Mouse (Mus musculus): ENCODE results near the gene Atxn1.

The Atxn1 gene

GRCm38 (mm10) chr13:45963497-45964330 lies 1.1 kb downstream of the Atxn1 start:
- DNase-seq (ENCODE audit: low spot score in 2 of 2), result peak; percentile 87

GRCm38 (mm10) chr13:45962776-45963175 lies 2.0 kb downstream of the Atxn1 start:
- peak in 1 of 2 experiments; percentile 33 for DNase-seq (ENCODE audit: low spot score in 2 of 2)

- peak in 1 of 2 experiments; percentile 28 for DNase-seq (ENCODE audit: low spot score in 2 of 2)
These were observed 2.8 kb downstream of the Atxn1 start for GRCm38 (mm10) chr13:45961871-45962630.

- no peak for DNase-seq (ENCODE audit: low spot score in 2 of 2)
These were observed 4.4 kb downstream of the Atxn1 start for GRCm38 (mm10) chr13:45960311-45960965.

GRCm38 (mm10) chr13:45958306-45958705 lies 6.5 kb downstream of the Atxn1 start:
- DNase-seq (ENCODE audit: low spot score in 2 of 2), result no peak

GRCm38 (mm10) chr13:45957629-45958028 lies 7.2 kb downstream of the Atxn1 start:
- no peak for DNase-seq (ENCODE audit: low spot score in 2 of 2)

GRCm38 (mm10) chr13:45956287-45956686 lies 8.5 kb downstream of the Atxn1 start:
- no peak for DNase-seq (ENCODE audit: low spot score in 2 of 2)

- no peak for DNase-seq (ENCODE audit: low spot score in 2 of 2)
These were observed 9.3 kb downstream of the Atxn1 start for GRCm38 (mm10) chr13:45955370-45956055.

- DNase-seq (ENCODE audit: low spot score in 2 of 2), result no peak
These were observed 11.7 kb downstream of the Atxn1 start for GRCm38 (mm10) chr13:45953098-45953497.

- no peak for DNase-seq (ENCODE audit: low spot score in 2 of 2)
These were observed 13.7 kb downstream of the Atxn1 start for GRCm38 (mm10) chr13:45951071-45951645.

- no peak for DNase-seq (ENCODE audit: low spot score in 2 of 2)
These were observed 14.4 kb downstream of the Atxn1 start for GRCm38 (mm10) chr13:45950355-45950861.

GRCm38 (mm10) chr13:45946136-45946535 lies 18.7 kb downstream of the Atxn1 start:
- DNase-seq (ENCODE audit: low spot score in 2 of 2), result no peak

- no peak for DNase-seq (ENCODE audit: low spot score in 2 of 2)
These were observed 22.5 kb downstream of the Atxn1 start for GRCm38 (mm10) chr13:45942337-45942736.

- no peak for DNase-seq (ENCODE audit: low spot score in 2 of 2)
These were observed 24.1 kb downstream of the Atxn1 start for GRCm38 (mm10) chr13:45940714-45941113.

- DNase-seq (ENCODE audit: low spot score in 2 of 2), result no peak
These were observed 25.2 kb downstream of the Atxn1 start for GRCm38 (mm10) chr13:45939561-45939960.

- no peak for DNase-seq (ENCODE audit: low spot score in 2 of 2)
These were observed 26.7 kb downstream of the Atxn1 start for GRCm38 (mm10) chr13:45938083-45938482.

- no peak for DNase-seq (ENCODE audit: low spot score in 2 of 2)
These were observed 28.0 kb downstream of the Atxn1 start for GRCm38 (mm10) chr13:45936765-45937164.

GRCm38 (mm10) chr13:45935798-45936197 lies 29.0 kb downstream of the Atxn1 start:
- DNase-seq (ENCODE audit: low spot score in 2 of 2), result no peak

GRCm38 (mm10) chr13:45934841-45935240 lies 30.0 kb downstream of the Atxn1 start:
- DNase-seq (ENCODE audit: low spot score in 2 of 2), result no peak

- DNase-seq (ENCODE audit: low spot score in 2 of 2), result no peak
These were observed 30.7 kb downstream of the Atxn1 start for GRCm38 (mm10) chr13:45934085-45934484.

GRCm38 (mm10) chr13:45932491-45932921 lies 32.3 kb downstream of the Atxn1 start:
- DNase-seq (ENCODE audit: low spot score in 2 of 2), result no peak
